41 mouse cellular contexts compared by ENCODE assay signal in genomic region chr13:96462644-96463043, GRCm38 (mm10). TPM values are rescaled to one million over a fixed set of nuclear protein-coding genes. Genes with fewer than 3 reads are reported as not detected.
"Had no signal": no experiment of that assay in that cellular context is flagged by ENCODE, and none has a peak within 500 bp of the region (broad histone marks: within the 10 kb centered on the region; RNA-seq: fewer than 3 reads in every experiment).

No protein-coding gene starts in this region.

- H3K27me3 ChIP-seq: heart, embryonic 13.5 days; heart, embryonic 15.5 days; hindbrain, embryonic 13.5 days; hindbrain, embryonic 15.5 days; kidney, embryonic 15.5 days; limb, embryonic 13.5 days; limb, embryonic 15.5 days had no signal

- H3K9ac ChIP-seq: heart, embryonic 13.5 days; heart, embryonic 15.5 days; hindbrain, embryonic 13.5 days; hindbrain, embryonic 15.5 days; kidney, embryonic 15.5 days; limb, embryonic 13.5 days; limb, embryonic 15.5 days had no signal

- H3K9me3 ChIP-seq: heart, embryonic 10.5 days; heart, embryonic 13.5 days; heart, embryonic 15.5 days; hindbrain, embryonic 13.5 days; hindbrain, embryonic 15.5 days; kidney, embryonic 15.5 days; limb, embryonic 13.5 days; limb, embryonic 15.5 days had no signal

- H3K27ac ChIP-seq: heart, embryonic 10.5 days; heart, embryonic 13.5 days; heart, embryonic 15.5 days; hindbrain, embryonic 13.5 days; hindbrain, embryonic 15.5 days; hindbrain, postnatal 0 days; kidney, embryonic 15.5 days; kidney, postnatal 0 days; limb, embryonic 13.5 days; limb, embryonic 15.5 days had no signal

- H3K4me1 ChIP-seq: heart, embryonic 10.5 days; heart, embryonic 13.5 days; heart, embryonic 15.5 days; hindbrain, embryonic 13.5 days; hindbrain, embryonic 15.5 days; kidney, embryonic 15.5 days; limb, embryonic 13.5 days; limb, embryonic 15.5 days had no signal

- H3K4me2 ChIP-seq: heart, embryonic 13.5 days; heart, embryonic 15.5 days; hindbrain, embryonic 13.5 days; hindbrain, embryonic 15.5 days; kidney, embryonic 15.5 days; limb, embryonic 13.5 days; limb, embryonic 15.5 days had no signal

- H3K4me3 ChIP-seq: heart, embryonic 10.5 days; heart, embryonic 13.5 days; heart, embryonic 15.5 days; hindbrain, embryonic 13.5 days; hindbrain, embryonic 15.5 days; kidney, embryonic 15.5 days; limb, embryonic 13.5 days; limb, embryonic 15.5 days had no signal

- ATAC-seq: hindbrain, postnatal 0 days had no signal

- DNase-seq: gastrocnemius, postnatal 14 days; gastrocnemius, postnatal 36 days; heart, adult 18-20 months; heart, postnatal 14 days; heart, postnatal 36 days; kidney, adult 11 months; kidney, adult 2 months; kidney, adult 9 months; kidney, postnatal 14 days; kidney, postnatal 36 days; layer of hippocampus, adult 9-11 months; layer of hippocampus, postnatal 36 days; left cerebral cortex, postnatal 4 days had no signal

- H3K36me3 ChIP-seq: heart, embryonic 10.5 days; heart, embryonic 13.5 days; heart, embryonic 15.5 days; hindbrain, embryonic 13.5 days; hindbrain, embryonic 15.5 days; kidney, embryonic 15.5 days; limb, embryonic 13.5 days; limb, embryonic 15.5 days had no signal

RNA-seq across cellular contexts. Expression of gene Ankdd1b, which starts 8.4 kb away (rescaled TPM):
- total RNA-seq: hindbrain, postnatal 0 days; left cerebral cortex, postnatal 4 days; liver, adult 2 months had no signal
- polyA plus RNA-seq: hindbrain, embryonic 11.5 days; hindbrain, embryonic 15.5 days; limb, embryonic 13.5 days; liver, adult 2 months had no signal

RNA-seq across cellular contexts. Expression of gene Gm17622, which starts 27.9 kb away (rescaled TPM):
- total RNA-seq: gastrocnemius, adult 18-20 months; gastrocnemius, adult 8-10 months; gastrocnemius, postnatal 14 days; gastrocnemius, postnatal 36 days; heart, adult 18-20 months; heart, adult 8-10 months; heart, postnatal 14 days; heart, postnatal 36 days; hematopoietic stem cell, adult 5-6 weeks; hindbrain, postnatal 0 days; layer of hippocampus, adult 18-20 months; layer of hippocampus, adult 8-10 months; layer of hippocampus, postnatal 14 days; layer of hippocampus, postnatal 36 days; left cerebral cortex, adult 18-20 months; left cerebral cortex, adult 8-10 months; left cerebral cortex, postnatal 10 days; left cerebral cortex, postnatal 25 days; left cerebral cortex, postnatal 4 days; liver, adult 2 months had no signal
- polyA plus RNA-seq: gonadal fat pad, adult 2 months; heart, embryonic 10.5 days; heart, embryonic 13.5 days; heart, embryonic 15.5 days; heart, postnatal 0 days; hindbrain, embryonic 11.5 days; hindbrain, embryonic 13.5 days; hindbrain, embryonic 15.5 days; hindbrain, postnatal 0 days; intestine, embryonic 14.5 days; kidney, adult 2 months; kidney, embryonic 15.5 days; kidney, postnatal 0 days; large intestine, adult 2 months; limb, embryonic 11.5 days; limb, embryonic 13.5 days; limb, embryonic 15.5 days; liver, adult 2 months had no signal
